Mouse (Mus musculus) ES-E14 (cell line): ENCODE results near the gene Nav2.

ENCODE experiments used
- CHD2 ChIP-seq: IDR thresholded peaks from 2 replicates; pipeline ENCODE4 v1.6.1; 2014; ENCODE audit warnings: mild to moderate bottlenecking, low read depth, low read length, inconsistent platforms
- MAFK ChIP-seq: IDR thresholded peaks from 2 replicates; pipeline ENCODE4 v1.6.1; 2014; ENCODE audit warnings: mild to moderate bottlenecking, low read depth, low read length, inconsistent platforms; ENCODE audit not compliant: insufficient read depth
- ZC3H11A ChIP-seq: IDR thresholded peaks from 2 replicates; pipeline ENCODE4 v1.6.1; 2012; ENCODE audit warnings: low read depth, mild to moderate bottlenecking, inconsistent platforms, low read length, borderline replicate concordance

- TF ChIP-seq MAFK (no peak), CHD2 (no peak), ZC3H11A (no peak)
These were observed 106.0 kb downstream of the Nav2 start for GRCm38 (mm10) chr7:49014480-49014879.
